Mouse (Mus musculus) intestine, embryonic 15.5 days (tissue): ENCODE results near the gene Gm49711. TPM values are rescaled to one million over a fixed set of nuclear protein-coding genes. Genes with fewer than 3 reads are reported as not detected.

ENCODE experiments used
- ATAC-seq: fragments of 200-750 bp; cut with Nextera tagmentation; 2 replicates; pipeline ENCODE4 v1.8.0; 2017; ENCODE audit warnings: moderate TSS enrichment, moderate library complexity
- H3K27ac ChIP-seq: fragments of 300-500 bp; sonication (generic); 2 replicates; pipeline ENCODE4 v1.5.1; 2015; ENCODE audit warnings: mild to moderate bottlenecking, inconsistent platforms
- H3K27me3 ChIP-seq: fragments of 300-500 bp; sonication (generic); replicated peaks from 2 replicates; pipeline ENCODE4 v1.6.1; 2015; ENCODE audit warnings: inconsistent platforms
- H3K36me3 ChIP-seq: fragments of 300-500 bp; sonication (generic); 2 replicates; pipeline ENCODE4 v1.6.1; 2015; ENCODE audit warnings: inconsistent platforms
- H3K4me1 ChIP-seq: fragments of 300-500 bp; sonication (generic); replicated peaks from 2 replicates; pipeline ENCODE4 v1.6.1; 2015; ENCODE audit warnings: inconsistent platforms
- H3K4me2 ChIP-seq: fragments of 300-500 bp; sonication (generic); replicated peaks from 2 replicates; pipeline ENCODE4 v1.6.1; 2015; ENCODE audit warnings: mild to moderate bottlenecking, inconsistent platforms
- H3K4me3 ChIP-seq: fragments of 300-500 bp; sonication (generic); replicated peaks from 2 replicates; pipeline ENCODE4 v1.5.1; 2015; ENCODE audit warnings: inconsistent platforms
- H3K9ac ChIP-seq: fragments of 300-500 bp; sonication (generic); 2 replicates; pipeline ENCODE4 v1.6.1; 2015; ENCODE audit warnings: inconsistent platforms
- H3K9me3 ChIP-seq: fragments of 300-500 bp; sonication (generic); 2 replicates; pipeline ENCODE4 v1.6.1; 2016; ENCODE audit warnings: inconsistent platforms
- WGBS: fragments of 180-500 bp; shearing (Covaris S2); methylation state at CpG from one replicate; pipeline ENCODE4 v1.1.7; 2015; 5-methylcytosine and 5-hydroxymethylcytosine counted together
- polyA plus RNA-seq: library from polyadenylated mRNA; unstranded; fragments of >200 nt; fragmentation: Nextera tagmentation; extraction: Ambion mirVana; gene quantifications from 2 replicates; pipeline ENCODE4 v1.2.1, GENCODE M21; 2015

Gm49711 gene
- polyA plus RNA-seq, 1 experiment from 2014 or later: not detected

DNA sequence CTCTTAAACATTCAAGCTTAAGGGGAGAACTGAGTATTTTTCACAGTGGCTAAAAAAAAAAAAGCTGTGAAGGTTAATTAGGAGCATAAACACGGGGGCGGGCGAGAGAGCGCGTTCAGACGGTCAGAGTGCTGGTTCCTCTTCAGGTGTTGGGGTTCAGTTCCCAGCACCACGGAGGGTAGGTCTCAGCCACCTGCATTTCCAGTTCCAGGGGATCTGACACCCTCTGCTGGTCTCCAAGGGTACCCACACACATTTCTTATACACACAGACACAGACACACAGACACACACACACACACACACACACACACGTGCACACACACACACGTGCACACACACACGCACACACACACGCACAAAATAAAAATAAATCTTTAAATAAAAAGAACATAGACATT, 18.1 kb upstream of the Gm49711 start:
- Histone ChIP-seq H3K9me3 (no peaks in the 10 kb centered on the region), H3K36me3 (no peaks in the 10 kb centered on the region), H3K27me3 (no peaks in the 10 kb centered on the region), H3K4me3 (no peak overlapping the region), H3K27ac (no peak overlapping the region), H3K4me2 (no peak overlapping the region), H3K9ac (no peak overlapping the region), H3K4me1 (no peaks in the 10 kb centered on the region)
- 95% methylated on average over 11 of the region's 11 CpGs for WGBS
- no peak for ATAC-seq

GRCm38 (mm10) chr16:92051777-92052310, 6.3 kb upstream of the Gm49711 start:
- no peak overlapping the region for H3K27ac ChIP-seq
- no peaks in the 10 kb centered on the region for H3K4me1 ChIP-seq
- ATAC-seq: peak; percentile 67
- H3K9ac ChIP-seq: no peak overlapping the region
- 77% methylated on average over 7 of the region's 7 CpGs for WGBS
- no peaks in the 10 kb centered on the region for H3K9me3 ChIP-seq
- no peaks in the 10 kb centered on the region for H3K27me3 ChIP-seq
- no peak overlapping the region for H3K4me3 ChIP-seq
- no peak overlapping the region for H3K4me2 ChIP-seq
- H3K36me3 ChIP-seq: no peaks in the 10 kb centered on the region

GRCm38 (mm10) chr16:92052569-92052968, 5.5 kb upstream of the Gm49711 start:
- Histone ChIP-seq H3K9ac (no peak overlapping the region), H3K27ac (no peak overlapping the region), H3K4me2 (no peak overlapping the region), H3K4me3 (no peak overlapping the region), H3K27me3 (no peaks in the 10 kb centered on the region), H3K36me3 (no peaks in the 10 kb centered on the region), H3K4me1 (no peaks in the 10 kb centered on the region), H3K9me3 (no peaks in the 10 kb centered on the region)
- WGBS: 77% methylated on average over 10 of the region's 10 CpGs
- ATAC-seq: no peak

GRCm38 (mm10) chr16:92056711-92057110, 1.4 kb upstream of the Gm49711 start:
- Histone ChIP-seq H3K27me3 (no peaks in the 10 kb centered on the region), H3K9me3 (no peaks in the 10 kb centered on the region), H3K4me2 (no peak overlapping the region), H3K27ac (no peak overlapping the region), H3K9ac (no peak overlapping the region), H3K4me1 (peaks cover 11% of the 10 kb centered on the region; the same call in 1 of the 2 replicates), H3K4me3 (no peak overlapping the region), H3K36me3 (no peaks in the 10 kb centered on the region)
- 47% methylated on average over 2 of the region's 2 CpGs for WGBS
- ATAC-seq: no peak

GRCm38 (mm10) chr16:92057456-92057851, 662 bp upstream of the Gm49711 start:
- Histone ChIP-seq H3K36me3 (no peaks in the 10 kb centered on the region), H3K4me1 (peaks cover 11% of the 10 kb centered on the region; the same call in 1 of the 2 replicates), H3K27me3 (no peaks in the 10 kb centered on the region), H3K9ac (peak overlapping the region; percentile 74), H3K27ac (peak overlapping the region; percentile 87), H3K4me3 (peak overlapping the region; percentile 88), H3K4me2 (peak overlapping the region; percentile 86), H3K9me3 (no peaks in the 10 kb centered on the region)
- WGBS: 2% methylated on average over 11 of the region's 11 CpGs
- peak; percentile 48 for ATAC-seq

- H3K9ac ChIP-seq: peak overlapping the region; percentile 74
- H3K4me1 ChIP-seq: peaks cover 11% of the 10 kb centered on the region; the same call in 1 of the 2 replicates
- 2% methylated on average over 55 of the region's 63 CpGs for WGBS
- H3K4me3 ChIP-seq: peak overlapping the region; percentile 88
- ATAC-seq: no peak; the same call in 1 of the 2 replicates
- H3K27me3 ChIP-seq: no peaks in the 10 kb centered on the region
- H3K27ac ChIP-seq: peak overlapping the region; percentile 87; the same call in 1 of the 2 replicates
- H3K9me3 ChIP-seq: no peaks in the 10 kb centered on the region
- peak overlapping the region; percentile 86 for H3K4me2 ChIP-seq
- no peaks in the 10 kb centered on the region for H3K36me3 ChIP-seq
These were observed 816 bp downstream of the Gm49711 start for GRCm38 (mm10) chr16:92058644-92059620.

- H3K9ac ChIP-seq: no peak overlapping the region
- H3K27ac ChIP-seq: no peak overlapping the region
- peak overlapping the region; percentile 14; the same call in 1 of the 2 replicates for H3K4me2 ChIP-seq
- no peaks in the 10 kb centered on the region for H3K9me3 ChIP-seq
- no peaks in the 10 kb centered on the region for H3K27me3 ChIP-seq
- H3K4me1 ChIP-seq: peaks cover 11% of the 10 kb centered on the region; the same call in 1 of the 2 replicates
- ATAC-seq: no peak
- 74% methylated on average over 3 of the region's 3 CpGs for WGBS
- H3K36me3 ChIP-seq: peaks cover 3% of the 10 kb centered on the region; the same call in 1 of the 2 replicates
- no peak overlapping the region for H3K4me3 ChIP-seq
These were observed 2.1 kb downstream of the Gm49711 start for GRCm38 (mm10) chr16:92060213-92060612.

DNA sequence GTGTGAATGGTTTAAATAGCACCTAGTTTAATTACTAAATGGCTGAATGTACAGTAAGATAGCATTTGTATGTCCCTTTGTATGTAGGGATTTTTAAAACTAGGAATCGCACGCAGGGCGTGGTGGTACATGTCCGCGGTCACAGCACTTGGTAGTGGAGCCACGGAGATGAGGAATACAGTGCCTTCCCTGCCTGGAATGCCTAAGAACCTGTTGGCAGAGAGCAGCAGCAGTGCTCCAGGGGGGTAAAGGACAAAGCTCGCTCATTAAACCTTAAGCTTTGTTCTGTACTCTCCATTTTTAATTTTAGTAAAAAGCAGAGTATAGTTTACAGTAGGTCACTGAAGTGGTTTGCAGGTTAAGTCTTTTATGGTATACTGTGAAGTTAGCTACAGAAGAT, 3.5 kb downstream of the Gm49711 start:
- no peak overlapping the region for H3K27ac ChIP-seq
- H3K27me3 ChIP-seq: no peaks in the 10 kb centered on the region
- H3K36me3 ChIP-seq: peaks cover 3% of the 10 kb centered on the region; the same call in 1 of the 2 replicates
- no peaks in the 10 kb centered on the region for H3K9me3 ChIP-seq
- 94% methylated on average over 7 of the region's 7 CpGs for WGBS
- H3K4me2 ChIP-seq: no peak overlapping the region
- peaks cover 11% of the 10 kb centered on the region; the same call in 1 of the 2 replicates for H3K4me1 ChIP-seq
- ATAC-seq: no peak
- no peak overlapping the region for H3K4me3 ChIP-seq
- H3K9ac ChIP-seq: no peak overlapping the region

- Histone ChIP-seq H3K36me3 (peaks cover 3% of the 10 kb centered on the region; the same call in 1 of the 2 replicates), H3K4me2 (no peak overlapping the region), H3K9ac (no peak overlapping the region), H3K9me3 (no peaks in the 10 kb centered on the region), H3K4me1 (peaks cover 11% of the 10 kb centered on the region; the same call in 1 of the 2 replicates), H3K4me3 (no peak overlapping the region), H3K27me3 (no peaks in the 10 kb centered on the region), H3K27ac (no peak overlapping the region)
- 97% methylated on average over 1 of the region's 1 CpGs for WGBS
- ATAC-seq: no peak
These were observed 4.7 kb downstream of the Gm49711 start for GRCm38 (mm10) chr16:92062832-92063231.

- Histone ChIP-seq H3K4me1 (peaks cover 8% of the 10 kb centered on the region; the same call in 1 of the 2 replicates), H3K36me3 (peaks cover 5% of the 10 kb centered on the region), H3K4me3 (no peak overlapping the region), H3K27ac (no peak overlapping the region), H3K27me3 (no peaks in the 10 kb centered on the region), H3K9ac (no peak overlapping the region), H3K4me2 (no peak overlapping the region), H3K9me3 (no peaks in the 10 kb centered on the region)
- no peak for ATAC-seq
- 88% methylated on average over 2 of the region's 2 CpGs for WGBS
These were observed 6.7 kb downstream of the Gm49711 start for GRCm38 (mm10) chr16:92064801-92065200.

GRCm38 (mm10) chr16:92070338-92070737, 12.2 kb downstream of the Gm49711 start:
- 75% methylated on average over 8 of the region's 8 CpGs for WGBS
- Histone ChIP-seq H3K4me1 (no peaks in the 10 kb centered on the region), H3K4me3 (no peak overlapping the region), H3K27me3 (no peaks in the 10 kb centered on the region), H3K27ac (no peak overlapping the region), H3K36me3 (peaks cover 4% of the 10 kb centered on the region; the same call in 1 of the 2 replicates), H3K9me3 (no peaks in the 10 kb centered on the region), H3K9ac (no peak overlapping the region), H3K4me2 (no peak overlapping the region)
- no peak for ATAC-seq

DNA sequence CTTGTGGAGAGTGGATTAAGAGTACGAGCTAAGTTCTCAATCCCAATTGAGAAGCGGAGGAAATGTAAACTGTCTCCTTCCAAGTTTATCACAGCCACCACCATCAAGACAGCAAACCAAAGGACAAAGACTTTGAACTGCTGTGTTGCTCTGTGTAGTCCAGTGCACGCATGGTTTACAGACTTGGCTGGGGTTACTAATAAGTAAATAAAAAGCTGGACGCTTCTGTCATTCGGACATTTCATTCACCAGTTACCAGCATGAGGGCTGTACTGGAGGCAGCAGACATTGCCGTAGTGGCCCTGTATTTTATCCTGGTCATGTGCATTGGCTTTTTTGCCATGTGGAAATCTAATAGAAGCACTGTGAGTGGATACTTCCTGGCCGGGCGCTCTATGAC, 18.7 kb downstream of the Gm49711 start:
- no peak overlapping the region for H3K4me3 ChIP-seq
- no peaks in the 10 kb centered on the region for H3K4me1 ChIP-seq
- H3K27ac ChIP-seq: no peak overlapping the region
- H3K9me3 ChIP-seq: no peaks in the 10 kb centered on the region
- H3K36me3 ChIP-seq: 0 out of 2 replicates have a peak, but pooled peaks cover 4% of the 10 kb centered on the region
- 93% methylated on average over 8 of the region's 8 CpGs for WGBS
- no peak overlapping the region for H3K4me2 ChIP-seq
- no peaks in the 10 kb centered on the region for H3K27me3 ChIP-seq
- no peak overlapping the region for H3K9ac ChIP-seq
- no peak for ATAC-seq
